Mouse (Mus musculus) stomach, postnatal 0 days (tissue): ENCODE results near the gene Dbndd2.

Source experiments
- CTCF ChIP-seq: IDR thresholded peaks from 2 replicates; pipeline ENCODE4 v1.5.1; 2016; ENCODE audit warnings: antibody characterized with exemption, low read depth, mild to moderate bottlenecking, moderate library complexity
- EP300 ChIP-seq: optimal IDR thresholded peaks from 2 replicates; pipeline ENCODE3; 2016; ENCODE audit warnings: antibody characterized with exemption

- TF ChIP-seq EP300, result no peak
- TF ChIP-seq CTCF, result no peak
These were observed 46.9 kb upstream of the Dbndd2 start for GRCm38 (mm10) chr2:164439001-164439421.
